Mouse (Mus musculus) myocyte (in vitro differentiated cells): ENCODE data around the gene Frmpd1.

ENCODE experiments used
- CEBPB ChIP-seq: IDR thresholded peaks from 2 replicates; pipeline ENCODE4 v1.6.1; 2011; ENCODE audit warnings: mild to moderate bottlenecking, moderate library complexity; ENCODE audit not compliant: poor library complexity, insufficient read depth, severe bottlenecking
- E2F4 ChIP-seq: IDR thresholded peaks from one replicate; pipeline ENCODE4 v1.6.1; 2011; ENCODE audit warnings: mild to moderate bottlenecking, control low read depth, moderate library complexity; ENCODE audit not compliant: insufficient read depth
- MYOD1 ChIP-seq, 3 experiments: IDR thresholded peaks; one replicate each; pipeline ENCODE4 v1.6.1; 2011; ENCODE audit warnings: control low read depth in 2 of 3, low read depth in 2 of 3, mild to moderate bottlenecking in 2 of 3, moderate library complexity in 1 of 3; ENCODE audit not compliant: insufficient read length in 2 of 3, control insufficient read depth in 1 of 3
- POLR2A ChIP-seq: IDR thresholded peaks from one replicate; pipeline ENCODE4 v1.6.1; 2011; ENCODE audit warnings: low read depth, mild to moderate bottlenecking, control low read depth, moderate library complexity; ENCODE audit not compliant: insufficient read length
- TCF3 ChIP-seq: IDR thresholded peaks from one replicate; pipeline ENCODE4 v1.6.1; 2011; ENCODE audit warnings: low read depth, control low read depth; ENCODE audit not compliant: insufficient read length
- USF1 ChIP-seq: IDR thresholded peaks from one replicate; pipeline ENCODE4 v1.6.1; 2011; ENCODE audit warnings: low read depth, mild to moderate bottlenecking, control low read depth, moderate library complexity

GRCm38 (mm10) chr4:45203283-45203682, 18.6 kb downstream of the Frmpd1 start:
- no peak for TF ChIP-seq POLR2A
- no peak for TF ChIP-seq CEBPB
- TF ChIP-seq E2F4 = no peak
- TF ChIP-seq USF1 = no peak
- no peak for TF ChIP-seq TCF3
- TF ChIP-seq MYOD1 (IDR thresholded peaks at IDR 0.05; ENCODE audit: control insufficient read depth in 1 of 3, insufficient read length in 2 of 3, low read depth in 2 of 3) = no peak
